Mouse (Mus musculus) telencephalon, adult 2 months (tissue): ENCODE data around the gene Otogl.

Experiments used
- DNase-seq: peaks from one replicate; pipeline ENCODE4 v3.0.0-alpha.2; 2011; ENCODE audit warnings: low read depth, low spot score

Otogl gene

DNA sequence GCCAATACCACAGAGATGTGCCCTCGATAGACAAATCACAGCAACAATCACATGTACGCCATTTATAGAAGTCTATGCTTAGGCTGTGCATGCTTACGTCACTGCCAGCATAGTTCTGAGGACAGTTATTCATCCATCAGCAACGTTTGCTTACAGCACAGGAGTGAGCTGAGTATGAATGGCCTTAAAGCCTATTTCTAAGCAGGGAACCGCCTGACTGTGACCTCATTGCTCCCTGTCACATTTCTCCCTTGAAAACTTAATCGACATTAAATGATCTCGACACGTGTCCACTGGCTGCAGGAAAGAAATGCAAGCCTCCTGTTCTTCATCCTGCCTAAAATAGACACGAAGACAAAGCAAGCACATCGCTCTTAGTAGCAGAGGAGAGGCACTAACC is 5.5 kb downstream of the Otogl start:
- DNase-seq, result no peak

DNA sequence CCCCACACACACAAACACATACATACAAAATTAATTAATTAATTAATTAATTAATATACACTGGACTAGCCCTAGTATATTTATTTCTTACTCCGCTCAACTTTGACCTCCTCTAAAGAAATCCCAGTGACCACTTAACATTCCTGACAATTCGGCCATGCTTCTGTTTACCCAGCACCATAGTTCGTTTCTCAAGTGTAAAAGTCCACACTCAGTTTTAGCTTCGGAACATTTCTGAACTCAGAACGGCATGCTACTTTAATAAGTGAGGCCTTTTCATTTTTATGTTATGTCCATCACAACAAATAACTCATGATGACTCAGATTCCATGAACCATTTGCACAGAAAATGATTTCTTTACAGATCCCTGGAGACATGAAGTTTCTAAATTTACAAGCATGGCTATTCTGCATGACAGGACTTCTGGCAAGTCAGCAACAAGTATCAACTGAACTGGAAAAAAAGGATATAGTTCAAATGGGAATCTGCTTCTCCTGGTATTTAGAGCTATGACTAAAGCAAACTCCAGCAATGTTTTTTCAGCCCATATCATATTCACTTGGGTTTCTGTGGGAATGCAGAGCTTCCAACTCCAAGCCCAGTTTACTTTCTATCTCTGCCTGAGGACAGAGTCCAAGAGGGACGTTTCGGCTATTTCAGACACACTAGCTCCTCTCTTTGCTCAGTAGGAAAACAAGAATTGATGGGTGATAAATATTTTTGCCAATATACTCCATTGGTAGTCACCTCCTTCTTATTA is 6.5 kb downstream of the Otogl start:
- no peak for DNase-seq

GRCm38 (mm10) chr10:107901958-107902357 is 10.0 kb downstream of the Otogl start:
- DNase-seq, result no peak

GRCm38 (mm10) chr10:107901204-107901879 is 10.6 kb downstream of the Otogl start:
- no peak for DNase-seq

DNA sequence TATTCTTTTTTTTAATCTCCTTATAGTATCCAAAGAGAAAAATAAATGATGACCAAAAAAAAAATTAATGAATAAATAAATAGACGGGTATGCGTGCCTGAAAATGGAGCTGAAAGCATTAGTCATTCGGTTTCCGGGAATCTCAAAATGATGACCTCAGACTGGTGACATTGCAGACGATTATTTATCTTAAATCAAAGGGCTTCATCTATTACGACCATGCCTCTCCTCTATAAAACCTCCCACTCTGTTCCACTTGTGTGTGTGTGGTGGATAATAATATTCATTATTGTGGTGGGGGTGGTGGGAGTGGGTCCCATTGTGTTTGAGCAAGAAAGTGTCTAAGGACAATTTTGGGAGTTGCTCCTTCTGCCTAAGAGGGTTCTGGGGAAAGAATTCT is 12.0 kb downstream of the Otogl start:
- no peak for DNase-seq

DNA sequence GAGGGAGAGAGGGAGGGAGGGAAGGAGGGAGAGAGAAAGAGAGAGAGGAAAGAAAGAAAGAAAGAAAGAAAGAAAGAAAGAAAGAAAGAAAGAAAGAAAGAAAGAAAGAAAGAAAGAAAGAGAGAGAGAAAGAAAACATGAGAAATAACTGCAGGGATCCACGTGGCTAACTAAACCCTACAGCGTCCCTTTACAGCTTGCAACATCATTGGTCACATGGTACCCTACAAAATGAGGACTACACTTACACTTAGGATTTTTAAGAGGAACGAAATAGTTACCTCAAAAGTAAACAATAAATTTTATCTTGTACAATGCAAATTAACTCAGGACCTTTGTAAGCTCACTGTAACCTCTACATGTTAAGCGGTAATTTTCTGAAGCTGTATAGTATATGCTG is 15.8 kb downstream of the Otogl start:
- no peak for DNase-seq

DNA sequence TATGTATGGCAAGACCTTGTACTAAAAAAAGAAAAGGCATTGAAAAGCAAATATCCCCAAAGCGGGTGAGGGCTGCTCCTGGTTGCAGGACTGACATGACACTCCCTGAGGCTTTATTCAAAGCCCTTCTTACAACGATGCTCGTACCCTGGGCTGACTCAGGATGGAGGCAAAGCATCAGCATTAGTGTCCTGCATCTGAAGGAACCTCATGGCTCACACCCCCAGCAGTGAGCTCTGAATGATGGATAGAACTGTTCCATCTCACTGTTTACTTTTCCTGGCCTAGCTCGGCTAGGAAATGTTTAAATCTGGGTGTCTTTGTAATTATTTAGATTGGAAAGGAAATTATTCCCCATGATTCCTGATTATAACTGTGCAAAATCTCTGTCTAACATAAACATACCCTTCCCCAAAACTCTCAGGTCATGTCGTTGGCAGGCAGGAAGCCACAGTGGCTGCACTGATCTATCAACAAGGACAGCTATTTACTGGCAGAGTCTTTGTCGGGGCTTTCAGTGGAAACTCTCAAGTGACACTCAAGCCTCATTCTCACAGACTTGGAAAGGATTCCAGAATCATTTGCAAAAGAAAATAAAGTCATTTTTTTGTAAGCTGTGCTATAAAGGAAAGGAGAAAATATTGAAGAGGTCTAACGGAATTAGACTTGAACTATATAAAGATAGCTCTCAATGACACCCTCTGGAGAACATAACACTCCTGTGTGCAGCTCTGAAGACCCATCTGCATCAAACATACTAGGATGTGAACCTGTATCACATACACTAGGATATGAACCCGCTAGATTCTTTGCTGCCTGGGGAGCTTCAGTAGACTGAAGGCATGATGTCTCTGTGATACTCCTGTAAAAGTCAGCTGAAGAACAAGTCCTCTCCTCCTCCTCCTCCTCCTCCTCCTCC is 17.0 kb downstream of the Otogl start:
- DNase-seq, result no peak

DNA sequence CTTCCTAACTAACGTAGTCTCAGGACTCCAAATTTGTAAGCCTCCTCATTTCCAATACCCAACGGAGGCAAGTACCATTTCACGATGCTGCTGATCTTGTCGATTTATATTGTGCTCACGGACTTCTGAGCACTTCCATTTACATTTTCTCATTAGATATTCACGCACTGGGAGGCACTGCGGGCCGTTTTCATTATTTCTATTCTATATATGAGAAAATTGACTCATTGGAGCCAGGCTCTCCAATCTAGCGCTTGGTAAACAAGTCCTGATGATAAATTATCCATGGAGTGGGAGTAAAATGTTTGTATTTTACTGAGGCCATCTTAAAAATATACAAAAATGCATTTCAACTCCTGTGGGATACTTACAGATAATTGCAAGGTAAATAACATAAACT is 21.5 kb downstream of the Otogl start:
- no peak for DNase-seq

DNA sequence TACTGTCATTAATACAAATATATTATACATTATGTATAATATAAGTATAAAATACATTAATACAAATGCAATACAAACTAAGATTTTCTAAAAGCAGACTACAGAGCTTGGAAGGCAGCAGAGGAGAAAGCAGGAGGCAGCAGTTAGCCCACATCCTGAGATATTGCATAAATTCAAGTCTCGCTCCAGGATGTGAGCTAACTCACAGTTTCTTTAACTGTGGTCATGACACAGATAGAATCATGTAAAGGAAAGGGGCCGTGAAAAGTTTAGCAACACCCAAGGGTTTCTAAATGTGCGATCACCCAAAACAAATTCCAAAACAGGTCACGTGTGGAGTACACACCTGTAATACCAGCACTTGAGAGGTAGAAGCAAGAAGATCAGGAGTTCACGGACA is 39.4 kb downstream of the Otogl start:
- no peak for DNase-seq

GRCm38 (mm10) chr10:107872109-107872508 is 39.8 kb downstream of the Otogl start:
- no peak for DNase-seq

DNA sequence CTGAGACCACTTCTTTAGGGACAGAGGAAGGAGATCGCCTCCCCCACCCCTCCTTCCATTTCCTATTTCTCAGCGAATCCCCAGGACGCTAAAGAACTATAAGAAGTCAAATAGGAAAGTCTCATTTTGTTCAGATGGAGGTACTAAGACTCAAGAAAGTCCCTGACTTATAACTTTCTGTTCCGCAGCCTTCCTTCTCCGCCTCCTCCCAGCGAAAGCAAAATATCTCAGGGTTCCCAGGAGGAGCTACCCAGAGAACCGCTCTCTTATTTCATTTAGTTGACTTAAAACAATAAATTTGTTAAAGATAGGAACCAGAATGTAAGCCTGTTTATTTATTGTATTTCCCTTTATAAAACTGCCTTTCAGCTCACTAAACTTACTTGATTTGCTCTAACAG is 41.4 kb downstream of the Otogl start:
- DNase-seq, result no peak

DNA sequence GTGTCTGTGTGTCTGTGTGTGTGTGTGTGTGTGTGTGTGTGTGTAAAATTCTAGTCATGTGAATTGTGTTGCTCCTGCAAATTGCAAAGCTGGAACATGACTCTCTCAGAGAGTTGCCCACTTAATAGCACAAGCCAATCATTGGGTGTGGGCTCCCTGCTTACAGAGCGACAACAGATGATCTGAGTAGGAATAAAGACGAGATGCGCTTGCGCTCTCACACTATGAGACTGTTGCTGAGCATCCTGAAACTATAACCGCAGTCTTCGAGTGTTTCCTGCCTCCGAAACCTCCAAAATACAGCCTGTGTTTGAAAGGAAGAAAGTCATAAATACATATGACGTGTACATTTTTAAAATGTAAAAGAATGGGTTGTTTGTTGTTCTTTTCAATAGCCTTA is 43.0 kb downstream of the Otogl start:
- no peak for DNase-seq

GRCm38 (mm10) chr10:107867414-107867813 is 44.5 kb downstream of the Otogl start:
- DNase-seq, result no peak

- DNase-seq, result no peak
These were observed 51.6 kb downstream of the Otogl start for GRCm38 (mm10) chr10:107860235-107860917.

DNA sequence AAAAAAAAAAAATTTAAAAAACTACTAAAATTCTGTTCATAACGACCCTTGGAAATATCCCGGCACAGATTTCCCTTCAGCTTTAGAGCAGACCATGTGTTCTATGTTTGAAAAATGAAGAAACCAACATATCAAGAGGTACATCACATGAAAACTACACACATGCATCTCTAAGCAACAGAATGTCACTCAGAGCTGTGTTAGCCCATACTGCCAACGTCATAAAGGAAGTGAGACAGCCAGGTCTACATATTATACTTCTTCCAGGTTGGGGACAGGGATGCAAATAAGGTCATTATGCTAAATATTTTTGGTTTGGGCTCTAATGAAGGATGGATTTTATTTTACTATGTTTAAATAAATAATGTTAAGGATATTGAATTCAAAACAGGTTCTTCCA is 52.7 kb downstream of the Otogl start:
- DNase-seq, result no peak

GRCm38 (mm10) chr10:107858684-107859083 is 53.2 kb downstream of the Otogl start:
- DNase-seq, result no peak

- DNase-seq, result no peak
These were observed 67.0 kb downstream of the Otogl start for GRCm38 (mm10) chr10:107844906-107845305.

GRCm38 (mm10) chr10:107834452-107835239 is 77.3 kb downstream of the Otogl start:
- no peak for DNase-seq

- DNase-seq, result no peak
These were observed 82.8 kb downstream of the Otogl start for GRCm38 (mm10) chr10:107829151-107829550.

- peak; percentile 40 for DNase-seq
These were observed 98.0 kb downstream of the Otogl start for GRCm38 (mm10) chr10:107813814-107814483.
